Mouse (Mus musculus): ENCODE measurements around the gene Lasp1. TPM values are rescaled to one million over a fixed set of nuclear protein-coding genes. Genes with fewer than 3 reads are reported as not detected.
A peak's percentile ranks its signal among the peaks of the same experiment; 100 is the strongest.

Gene Lasp1
- polyA plus RNA-seq, 1 experiment, result 23.1 TPM

- Histone ChIP-seq H3K27me3 (ENCODE audit: control insufficient read depth, insufficient read depth, low read length) (no peaks in the 10 kb centered on the region), H3K4me1 (ENCODE audit: control insufficient read depth, insufficient read depth, low read length) (peaks cover 30% of the 10 kb centered on the region), H3K27ac (ENCODE audit: control insufficient read depth, insufficient read depth, low read depth, low read length) (no peak overlapping the region), H3K36me3 (ENCODE audit: control insufficient read depth, insufficient read depth, low read length) (no peaks in the 10 kb centered on the region), H3K4me3 (ENCODE audit: control insufficient read depth, low read depth, low read length) (no peak overlapping the region)
- no peak for TF ChIP-seq POLR2A (IDR thresholded peaks at IDR 0.05; ENCODE audit: control insufficient read depth, low read depth, low read length)
- no peak for TF ChIP-seq CTCF (IDR thresholded peaks at IDR 0.05; ENCODE audit: control insufficient read depth, insufficient read depth, insufficient replicate concordance, low read depth, low read length)
Observed at GRCm38 (mm10) chr11:97806613-97806964, 7.8 kb downstream of the Lasp1 start.

- no peaks in the 10 kb centered on the region for H3K27me3 ChIP-seq (ENCODE audit: control insufficient read depth, insufficient read depth, low read length)
- no peak overlapping the region for H3K4me3 ChIP-seq (ENCODE audit: control insufficient read depth, low read depth, low read length)
- H3K36me3 ChIP-seq (ENCODE audit: control insufficient read depth, insufficient read depth, low read length), result no peaks in the 10 kb centered on the region
- H3K4me1 ChIP-seq (ENCODE audit: control insufficient read depth, insufficient read depth, low read length), result peaks cover 30% of the 10 kb centered on the region
- TF ChIP-seq CTCF (IDR thresholded peaks at IDR 0.05; ENCODE audit: control insufficient read depth, insufficient read depth, insufficient replicate concordance, low read depth, low read length) (no peak), POLR2A (IDR thresholded peaks at IDR 0.05; ENCODE audit: control insufficient read depth, low read depth, low read length) (no peak)
- H3K27ac ChIP-seq (ENCODE audit: control insufficient read depth, insufficient read depth, low read depth, low read length), result no peak overlapping the region
Observed at GRCm38 (mm10) chr11:97807626-97808025, 8.8 kb downstream of the Lasp1 start.

- Histone ChIP-seq H3K36me3 (ENCODE audit: control insufficient read depth, insufficient read depth, low read length) (no peaks in the 10 kb centered on the region), H3K4me3 (ENCODE audit: control insufficient read depth, low read depth, low read length) (no peak overlapping the region), H3K27me3 (ENCODE audit: control insufficient read depth, insufficient read depth, low read length) (no peaks in the 10 kb centered on the region), H3K4me1 (ENCODE audit: control insufficient read depth, insufficient read depth, low read length) (peaks cover 34% of the 10 kb centered on the region), H3K27ac (ENCODE audit: control insufficient read depth, insufficient read depth, low read depth, low read length) (no peak overlapping the region)
- TF ChIP-seq POLR2A (IDR thresholded peaks at IDR 0.05; ENCODE audit: control insufficient read depth, low read depth, low read length), result no peak
- TF ChIP-seq CTCF (IDR thresholded peaks at IDR 0.05; ENCODE audit: control insufficient read depth, insufficient read depth, insufficient replicate concordance, low read depth, low read length), result no peak
Observed at GRCm38 (mm10) chr11:97808093-97808492, 9.3 kb downstream of the Lasp1 start.

- TF ChIP-seq CTCF (IDR thresholded peaks at IDR 0.05; ENCODE audit: control insufficient read depth, insufficient read depth, insufficient replicate concordance, low read depth, low read length), result no peak
- no peak for TF ChIP-seq POLR2A (IDR thresholded peaks at IDR 0.05; ENCODE audit: control insufficient read depth, low read depth, low read length)
- Histone ChIP-seq H3K36me3 (ENCODE audit: control insufficient read depth, insufficient read depth, low read length) (no peaks in the 10 kb centered on the region), H3K27ac (ENCODE audit: control insufficient read depth, insufficient read depth, low read depth, low read length) (0 out of 2 replicates have a peak overlapping the region, but pooled peaks have one; percentile 15), H3K4me1 (ENCODE audit: control insufficient read depth, insufficient read depth, low read length) (peaks cover 38% of the 10 kb centered on the region), H3K4me3 (ENCODE audit: control insufficient read depth, low read depth, low read length) (no peak overlapping the region), H3K27me3 (ENCODE audit: control insufficient read depth, insufficient read depth, low read length) (no peaks in the 10 kb centered on the region)
Observed at GRCm38 (mm10) chr11:97808621-97809234, 9.9 kb downstream of the Lasp1 start.

- H3K27ac ChIP-seq (ENCODE audit: control insufficient read depth, insufficient read depth, low read depth, low read length), result no peak overlapping the region
- no peak overlapping the region for H3K4me3 ChIP-seq (ENCODE audit: control insufficient read depth, low read depth, low read length)
- peaks cover 38% of the 10 kb centered on the region for H3K4me1 ChIP-seq (ENCODE audit: control insufficient read depth, insufficient read depth, low read length)
- H3K27me3 ChIP-seq (ENCODE audit: control insufficient read depth, insufficient read depth, low read length), result no peaks in the 10 kb centered on the region
- no peaks in the 10 kb centered on the region for H3K36me3 ChIP-seq (ENCODE audit: control insufficient read depth, insufficient read depth, low read length)
- no peak for TF ChIP-seq CTCF (IDR thresholded peaks at IDR 0.05; ENCODE audit: control insufficient read depth, insufficient read depth, insufficient replicate concordance, low read depth, low read length)
- TF ChIP-seq POLR2A (IDR thresholded peaks at IDR 0.05; ENCODE audit: control insufficient read depth, low read depth, low read length), result no peak
Observed at GRCm38 (mm10) chr11:97809235-97810121, 10.7 kb downstream of the Lasp1 start.

- no peaks in the 10 kb centered on the region for H3K27me3 ChIP-seq (ENCODE audit: control insufficient read depth, insufficient read depth, low read length)
- no peak overlapping the region for H3K4me3 ChIP-seq (ENCODE audit: control insufficient read depth, low read depth, low read length)
- H3K27ac ChIP-seq (ENCODE audit: control insufficient read depth, insufficient read depth, low read depth, low read length), result no peak overlapping the region
- H3K36me3 ChIP-seq (ENCODE audit: control insufficient read depth, insufficient read depth, low read length), result no peaks in the 10 kb centered on the region
- peaks cover 33% of the 10 kb centered on the region for H3K4me1 ChIP-seq (ENCODE audit: control insufficient read depth, insufficient read depth, low read length)
- TF ChIP-seq CTCF (IDR thresholded peaks at IDR 0.05; ENCODE audit: control insufficient read depth, insufficient read depth, insufficient replicate concordance, low read depth, low read length) (no peak), POLR2A (IDR thresholded peaks at IDR 0.05; ENCODE audit: control insufficient read depth, low read depth, low read length) (no peak)
Observed at GRCm38 (mm10) chr11:97810356-97810755, 11.6 kb downstream of the Lasp1 start.

- no peak for TF ChIP-seq CTCF (IDR thresholded peaks at IDR 0.05; ENCODE audit: control insufficient read depth, insufficient read depth, insufficient replicate concordance, low read depth, low read length)
- TF ChIP-seq POLR2A (IDR thresholded peaks at IDR 0.05; ENCODE audit: control insufficient read depth, low read depth, low read length), result no peak
- H3K36me3 ChIP-seq (ENCODE audit: control insufficient read depth, insufficient read depth, low read length), result no peaks in the 10 kb centered on the region
- H3K4me3 ChIP-seq (ENCODE audit: control insufficient read depth, low read depth, low read length), result no peak overlapping the region
- no peaks in the 10 kb centered on the region for H3K27me3 ChIP-seq (ENCODE audit: control insufficient read depth, insufficient read depth, low read length)
- H3K27ac ChIP-seq (ENCODE audit: control insufficient read depth, insufficient read depth, low read depth, low read length), result no peak overlapping the region
- H3K4me1 ChIP-seq (ENCODE audit: control insufficient read depth, insufficient read depth, low read length), result peaks cover 28% of the 10 kb centered on the region
Observed at GRCm38 (mm10) chr11:97810970-97811369, 12.2 kb downstream of the Lasp1 start.
